Mouse (Mus musculus) lung, embryonic 15.5 days (tissue): ENCODE data around the gene Arhgef6. TPM values are rescaled to one million over a fixed set of nuclear protein-coding genes. Genes with fewer than 3 reads are reported as not detected.

Experiments
- ATAC-seq: fragments of 200-750 bp; cut with Nextera tagmentation; 2 replicates; pipeline ENCODE4 v1.8.0; 2017; ENCODE audit warnings: moderate number of reproducible peaks, borderline replicate concordance; ENCODE audit not compliant: low FRiP score, low TSS enrichment; ENCODE audit errors: extremely low read depth
- H3K27ac ChIP-seq: fragments of 300-500 bp; sonication (generic); 2 replicates; pipeline ENCODE4 v1.5.1; 2015; ENCODE audit warnings: moderate library complexity, mild to moderate bottlenecking, inconsistent platforms
- H3K27me3 ChIP-seq: fragments of 300-500 bp; sonication (generic); 2 replicates; pipeline ENCODE4 v1.6.1; 2015; ENCODE audit warnings: inconsistent platforms
- H3K36me3 ChIP-seq: fragments of 300-500 bp; sonication (generic); 2 replicates; pipeline ENCODE4 v1.6.1; 2015; ENCODE audit warnings: inconsistent platforms
- H3K4me1 ChIP-seq: fragments of 300-500 bp; sonication (generic); 2 replicates; pipeline ENCODE4 v1.6.1; 2015; ENCODE audit warnings: inconsistent platforms
- H3K4me2 ChIP-seq: fragments of 300-500 bp; sonication (generic); 2 replicates; pipeline ENCODE4 v1.6.1; 2015; ENCODE audit warnings: inconsistent platforms, mild to moderate bottlenecking, moderate library complexity
- H3K4me3 ChIP-seq: fragments of 300-500 bp; sonication (generic); 2 replicates; pipeline ENCODE4 v1.5.1; 2015; ENCODE audit warnings: mild to moderate bottlenecking, inconsistent platforms
- H3K9ac ChIP-seq: fragments of 300-500 bp; sonication (generic); 2 replicates; pipeline ENCODE4 v1.6.1; 2015; ENCODE audit warnings: inconsistent platforms
- H3K9me3 ChIP-seq: fragments of 300-500 bp; sonication (generic); 2 replicates; pipeline ENCODE4 v1.6.1; 2016; ENCODE audit warnings: inconsistent platforms
- WGBS: fragments of 180-500 bp; shearing (Covaris S2); methylation state at CpG from one replicate; pipeline ENCODE4 v1.1.7; 2015; 5-methylcytosine and 5-hydroxymethylcytosine counted together
- polyA plus RNA-seq: library from polyadenylated mRNA; unstranded; fragments of >200 nt; fragmentation: Nextera tagmentation; extraction: Ambion mirVana; gene quantifications from 2 replicates; pipeline ENCODE4 v1.2.1, GENCODE M21; 2015

The Arhgef6 gene
- polyA plus RNA-seq, 1 experiment from 2014 or later = 20.6 TPM

DNA sequence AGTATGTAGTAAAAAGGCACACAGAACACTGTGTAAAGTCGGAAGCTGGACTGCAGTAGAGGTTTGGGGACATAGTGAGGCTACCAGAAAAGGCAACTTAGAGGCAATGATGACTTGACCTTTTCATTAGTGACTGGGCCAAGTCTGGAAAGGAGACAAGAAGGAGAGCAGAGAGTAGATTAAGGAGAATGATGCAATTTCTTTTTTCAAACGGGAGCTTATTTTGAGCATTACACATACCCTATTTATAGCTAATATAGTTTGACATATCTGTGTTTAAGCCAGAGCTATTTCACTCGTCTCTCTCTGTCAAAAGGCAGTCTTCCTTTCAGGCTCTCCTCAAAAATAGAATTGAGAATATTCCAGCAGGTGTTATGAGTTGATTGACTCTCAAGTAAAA is 50.1 kb downstream of the Arhgef6 start:
- Histone ChIP-seq H3K9ac (no peak overlapping the region), H3K4me3 (no peak overlapping the region), H3K36me3 (no peaks in the 10 kb centered on the region), H3K9me3 (no peaks in the 10 kb centered on the region), H3K4me2 (no peak overlapping the region), H3K27ac (no peak overlapping the region), H3K27me3 (no peaks in the 10 kb centered on the region), H3K4me1 (no peaks in the 10 kb centered on the region)
- WGBS = 60% methylated on average over 3 of the region's 3 CpGs
- ATAC-seq = no peak

GRCm38 (mm10) chrX:57286281-57286680 is 52.2 kb downstream of the Arhgef6 start:
- Histone ChIP-seq H3K4me2 (no peak overlapping the region), H3K9ac (no peak overlapping the region), H3K27ac (no peak overlapping the region; the same call in 1 of the 2 replicates), H3K36me3 (no peaks in the 10 kb centered on the region), H3K4me3 (no peak overlapping the region), H3K27me3 (no peaks in the 10 kb centered on the region), H3K4me1 (no peaks in the 10 kb centered on the region), H3K9me3 (no peaks in the 10 kb centered on the region)
- WGBS = 69% methylated on average over 9 of the region's 9 CpGs
- ATAC-seq = no peak

DNA sequence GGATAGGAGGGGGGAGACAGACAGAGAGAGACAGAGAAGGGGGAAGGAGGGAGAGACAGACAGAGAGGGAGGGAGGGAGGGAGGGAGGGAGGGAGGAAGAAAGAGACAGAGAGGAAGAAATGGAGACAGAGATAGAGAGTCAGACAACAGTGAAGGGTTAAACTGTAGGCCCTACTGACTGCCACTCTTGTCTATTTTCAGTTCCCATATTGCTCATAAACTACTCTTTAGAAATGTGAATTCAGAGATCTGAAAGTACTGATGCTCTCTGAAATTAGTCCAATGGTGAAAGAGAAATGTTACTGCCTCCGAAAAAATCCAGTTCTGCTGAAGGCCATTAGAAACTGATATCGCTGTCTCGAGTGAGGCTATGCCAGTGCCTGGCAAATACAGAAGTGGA is 56.3 kb downstream of the Arhgef6 start:
- Histone ChIP-seq H3K9me3 (no peaks in the 10 kb centered on the region), H3K27ac (no peak overlapping the region), H3K4me3 (no peak overlapping the region), H3K9ac (no peak overlapping the region), H3K36me3 (no peaks in the 10 kb centered on the region), H3K27me3 (no peaks in the 10 kb centered on the region), H3K4me2 (no peak overlapping the region), H3K4me1 (0 out of 2 replicates have a peak, but pooled peaks cover 4% of the 10 kb centered on the region)
- ATAC-seq = no peak
- WGBS = 92% methylated on average over 3 of the region's 3 CpGs

DNA sequence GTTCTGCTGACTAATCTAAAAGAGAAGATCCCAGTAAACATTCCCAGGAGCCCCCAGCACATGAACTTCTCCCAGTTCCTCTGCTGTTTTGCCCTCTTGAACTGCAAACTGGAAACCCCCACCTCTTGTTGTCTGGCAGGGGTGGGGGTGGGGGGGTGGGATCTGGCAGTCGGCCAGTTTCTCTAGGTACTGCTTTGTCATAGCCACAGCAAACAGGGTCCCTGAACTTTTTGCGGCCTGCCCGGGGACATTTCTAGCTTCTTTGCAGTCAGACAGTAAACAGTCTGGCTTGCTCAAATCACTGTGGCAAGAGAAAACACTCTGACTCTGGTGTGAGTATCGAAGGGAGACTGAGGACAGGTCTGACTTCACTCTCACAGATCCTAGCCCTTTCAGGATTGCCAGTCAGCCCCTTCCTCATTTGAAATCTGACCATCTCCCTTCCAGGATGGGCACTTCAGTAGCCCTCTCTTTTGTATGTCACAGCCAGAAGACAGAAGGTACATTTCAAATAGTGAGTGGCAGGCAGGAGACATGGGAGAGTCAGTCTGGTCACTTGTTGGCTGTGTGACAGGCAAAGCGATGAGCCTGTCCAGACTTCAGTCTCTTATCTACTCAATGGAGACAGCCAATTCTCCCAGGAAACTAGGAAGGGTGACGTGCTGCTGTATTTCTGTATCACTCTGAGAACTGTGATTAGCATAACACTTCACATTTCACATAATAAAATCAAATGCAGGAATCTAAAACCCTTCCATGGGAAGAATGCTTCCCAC is 60.8 kb downstream of the Arhgef6 start:
- Histone ChIP-seq H3K4me3 (no peak overlapping the region), H3K36me3 (no peaks in the 10 kb centered on the region), H3K4me2 (no peak overlapping the region), H3K9me3 (no peaks in the 10 kb centered on the region), H3K9ac (no peak overlapping the region), H3K27ac (peak overlapping the region; percentile 66), H3K27me3 (no peaks in the 10 kb centered on the region), H3K4me1 (0 out of 2 replicates have a peak, but pooled peaks cover 11% of the 10 kb centered on the region)
- ATAC-seq = peak; percentile 86
- 29% methylated on average over 6 of the region's 6 CpGs for WGBS

GRCm38 (mm10) chrX:57263515-57263914 is 75.0 kb downstream of the Arhgef6 start:
- no peaks in the 10 kb centered on the region for H3K36me3 ChIP-seq
- no peaks in the 10 kb centered on the region for H3K9me3 ChIP-seq
- no peak for ATAC-seq
- H3K4me3 ChIP-seq = no peak overlapping the region
- no peaks in the 10 kb centered on the region for H3K4me1 ChIP-seq
- WGBS = 68% methylated on average over 4 of the region's 4 CpGs
- no peaks in the 10 kb centered on the region for H3K27me3 ChIP-seq
- H3K27ac ChIP-seq = no peak overlapping the region
- H3K9ac ChIP-seq = no peak overlapping the region
- H3K4me2 ChIP-seq = no peak overlapping the region

DNA sequence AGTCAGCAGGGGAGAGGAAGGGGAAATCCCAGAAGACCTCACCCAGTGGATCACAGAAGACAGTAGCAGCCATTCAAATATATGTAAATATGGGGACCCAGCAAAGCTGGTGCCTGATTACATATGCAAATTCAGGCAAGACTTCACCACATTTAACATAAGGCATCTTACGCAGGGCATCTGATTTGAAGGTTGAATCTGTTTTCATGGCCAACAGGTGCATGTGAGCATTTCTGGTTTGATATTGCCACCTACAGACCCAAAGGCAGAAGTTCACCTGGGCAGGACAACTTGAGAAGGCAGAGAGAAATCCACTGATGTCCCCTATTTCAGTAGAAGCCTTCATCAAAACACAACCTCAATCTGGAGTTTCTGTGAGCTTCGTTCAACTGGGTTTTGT is 77.8 kb downstream of the Arhgef6 start:
- no peak for ATAC-seq
- H3K4me1 ChIP-seq = no peaks in the 10 kb centered on the region

GRCm38 (mm10) chrX:57253329-57254055 is 85.0 kb downstream of the Arhgef6 start:
- Histone ChIP-seq H3K9ac (no peak overlapping the region), H3K4me1 (no peaks in the 10 kb centered on the region), H3K4me2 (no peak overlapping the region), H3K36me3 (no peaks in the 10 kb centered on the region), H3K4me3 (no peak overlapping the region), H3K27me3 (no peaks in the 10 kb centered on the region), H3K9me3 (no peaks in the 10 kb centered on the region), H3K27ac (no peak overlapping the region)
- no peak for ATAC-seq
- 48% methylated on average over 7 of the region's 7 CpGs for WGBS

More for the DNA sequence above, 77.8 kb downstream of the Arhgef6 start:
- H3K27ac ChIP-seq = no peak overlapping the region
- no peak overlapping the region for H3K4me2 ChIP-seq
- no peaks in the 10 kb centered on the region for H3K36me3 ChIP-seq
- no peak overlapping the region for H3K9ac ChIP-seq
- WGBS = 59% methylated on average over 2 of the region's 2 CpGs
- no peak overlapping the region for H3K4me3 ChIP-seq
- H3K9me3 ChIP-seq = no peaks in the 10 kb centered on the region
- H3K27me3 ChIP-seq = no peaks in the 10 kb centered on the region

GRCm38 (mm10) chrX:57238572-57238971 is 100.0 kb downstream of the Arhgef6 start:
- H3K9ac ChIP-seq = no peak overlapping the region
- H3K4me1 ChIP-seq = no peaks in the 10 kb centered on the region
- WGBS = 62% methylated on average over 3 of the region's 3 CpGs
- no peak overlapping the region for H3K27ac ChIP-seq
- H3K36me3 ChIP-seq = no peaks in the 10 kb centered on the region
- ATAC-seq = no peak
- no peak overlapping the region for H3K4me3 ChIP-seq
- H3K9me3 ChIP-seq = no peaks in the 10 kb centered on the region
- no peak overlapping the region for H3K4me2 ChIP-seq
- no peaks in the 10 kb centered on the region for H3K27me3 ChIP-seq

DNA sequence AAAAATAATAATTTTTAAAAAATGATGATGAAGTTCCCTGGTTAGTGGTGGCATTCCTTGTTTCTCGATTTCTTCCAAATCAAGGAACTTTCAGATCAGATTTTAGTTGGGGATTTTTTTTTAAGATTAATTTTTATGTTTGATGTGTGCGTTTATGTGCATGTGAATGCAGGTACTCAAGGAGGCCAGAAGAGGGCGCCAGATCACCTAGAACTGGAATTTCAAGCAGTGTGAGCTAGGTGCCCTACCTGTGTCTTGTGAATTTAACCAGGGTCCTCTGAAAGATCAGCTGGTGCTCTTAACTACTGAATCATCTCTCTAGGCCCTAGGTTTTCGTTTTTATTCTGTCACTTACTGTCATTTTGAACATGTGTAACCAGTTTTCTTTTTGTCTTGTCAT is 102.5 kb downstream of the Arhgef6 start:
- Histone ChIP-seq H3K27ac (no peak overlapping the region), H3K4me1 (no peaks in the 10 kb centered on the region), H3K9ac (no peak overlapping the region), H3K4me3 (no peak overlapping the region), H3K9me3 (no peaks in the 10 kb centered on the region), H3K4me2 (no peak overlapping the region), H3K36me3 (no peaks in the 10 kb centered on the region), H3K27me3 (no peaks in the 10 kb centered on the region)
- no peak for ATAC-seq
- WGBS = 65% methylated on average over 4 of the region's 4 CpGs

- Histone ChIP-seq H3K9me3 (no peaks in the 10 kb centered on the region), H3K27ac (no peak overlapping the region), H3K4me1 (no peaks in the 10 kb centered on the region), H3K4me3 (no peak overlapping the region), H3K27me3 (no peaks in the 10 kb centered on the region), H3K4me2 (no peak overlapping the region), H3K36me3 (no peaks in the 10 kb centered on the region), H3K9ac (no peak overlapping the region)
- WGBS = 31% methylated on average over 2 of the region's 2 CpGs
- no peak for ATAC-seq
Observed at GRCm38 (mm10) chrX:57233596-57233995, 104.9 kb downstream of the Arhgef6 start.

- H3K4me1 ChIP-seq = no peaks in the 10 kb centered on the region
- WGBS = 57% methylated on average over 2 of the region's 2 CpGs
- no peak for ATAC-seq
Observed at GRCm38 (mm10) chrX:57228178-57228577, 110.4 kb downstream of the Arhgef6 start.

DNA sequence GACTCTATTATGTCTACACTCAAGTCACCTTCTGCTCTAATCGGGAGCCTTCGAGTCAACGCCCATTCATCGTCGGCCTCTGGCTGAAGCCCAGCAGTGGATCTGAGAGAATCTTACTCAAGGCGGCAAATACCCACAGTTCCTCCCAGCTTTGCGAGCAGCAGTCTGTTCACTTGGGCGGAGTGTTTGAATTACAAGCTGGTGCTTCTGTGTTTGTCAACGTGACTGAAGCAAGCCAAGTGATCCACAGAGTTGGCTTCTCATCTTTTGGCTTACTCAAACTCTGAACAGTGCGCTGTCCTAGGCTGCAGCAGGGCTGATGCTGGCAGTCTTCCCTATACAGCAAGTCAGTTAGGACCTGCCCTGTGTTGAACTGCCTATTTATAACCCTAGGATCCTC is 115.2 kb downstream of the Arhgef6 start:
- no peak for ATAC-seq
- Histone ChIP-seq H3K9ac (no peak overlapping the region), H3K27ac (no peak overlapping the region), H3K4me2 (no peak overlapping the region), H3K36me3 (no peaks in the 10 kb centered on the region), H3K4me1 (no peaks in the 10 kb centered on the region), H3K9me3 (no peaks in the 10 kb centered on the region), H3K27me3 (no peaks in the 10 kb centered on the region), H3K4me3 (no peak overlapping the region)
- WGBS = 74% methylated on average over 10 of the region's 10 CpGs

More at GRCm38 (mm10) chrX:57228178-57228577, 110.4 kb downstream of the Arhgef6 start:
- H3K27me3 ChIP-seq = no peaks in the 10 kb centered on the region
- H3K36me3 ChIP-seq = no peaks in the 10 kb centered on the region
- H3K27ac ChIP-seq = no peak overlapping the region
- H3K4me2 ChIP-seq = no peak overlapping the region
- H3K9ac ChIP-seq = no peak overlapping the region
- no peaks in the 10 kb centered on the region for H3K9me3 ChIP-seq
- H3K4me3 ChIP-seq = no peak overlapping the region
